In the genomic region with DNA sequence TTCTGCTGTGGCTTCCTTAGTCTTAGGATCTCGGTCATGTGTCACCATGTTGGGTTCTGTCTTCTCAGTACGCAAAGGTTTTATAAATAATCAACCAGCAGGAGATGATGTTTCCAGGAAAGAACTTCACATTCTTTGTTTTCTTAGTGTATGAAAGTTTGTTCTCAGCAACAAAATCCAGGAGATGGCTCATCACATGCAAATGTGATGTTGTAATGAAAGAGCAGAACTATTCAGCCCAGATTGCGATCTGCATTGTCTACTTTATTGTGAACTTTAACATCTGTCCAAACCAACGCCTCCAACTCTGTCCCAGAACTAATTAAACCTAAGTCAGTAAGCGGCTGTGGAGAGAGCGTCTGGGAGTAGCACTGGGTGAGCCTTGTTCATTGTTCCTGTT, we compare ENCODE assay signal across 22 mouse cellular contexts. TPM values are rescaled to one million over a fixed set of nuclear protein-coding genes. Genes with fewer than 3 reads are reported as not detected.
"Had no signal": no experiment of that assay in that cellular context is flagged by ENCODE, and none has a peak within 500 bp of the region (broad histone marks: within the 10 kb centered on the region; RNA-seq: fewer than 3 reads in every experiment).

No protein-coding gene starts in this region.

- DNase-seq: gastrocnemius, postnatal 14 days; gastrocnemius, postnatal 36 days; heart, adult 18-20 months; heart, postnatal 10 days; heart, postnatal 4 days; kidney, adult 11 months; kidney, adult 2 months; kidney, adult 9 months; kidney, postnatal 14 days; kidney, postnatal 4 days; layer of hippocampus, adult 9-11 months; layer of hippocampus, postnatal 36 days; left cerebral cortex, postnatal 4 days had no signal

- ATAC-seq: hindbrain, embryonic 16.5 days; intestine, embryonic 16.5 days; liver, embryonic 12.5 days had no signal

- H3K27me3 ChIP-seq: heart, embryonic 12.5 days; hindbrain, embryonic 12.5 days; kidney, embryonic 15.5 days; limb, embryonic 13.5 days; limb, embryonic 15.5 days; liver, embryonic 12.5 days had no signal

RNA-seq across cellular contexts. Expression of a gene that starts 50.7 kb away (rescaled TPM):
- total RNA-seq: granulocyte monocyte progenitor cell, adult 5-6 weeks had no signal
